Mouse (Mus musculus) 416B (cell line): Measurements from ENCODE around the gene Cacng1.

Experiments
- DNase-seq: peaks from one replicate; pipeline ENCODE4 v3.0.0; 2011; ENCODE audit warnings: low read depth

The Cacng1 gene

GRCm38 (mm10) chr11:107707897-107708610 is 8.3 kb downstream of the Cacng1 start:
- DNase-seq, result no peak

DNA sequence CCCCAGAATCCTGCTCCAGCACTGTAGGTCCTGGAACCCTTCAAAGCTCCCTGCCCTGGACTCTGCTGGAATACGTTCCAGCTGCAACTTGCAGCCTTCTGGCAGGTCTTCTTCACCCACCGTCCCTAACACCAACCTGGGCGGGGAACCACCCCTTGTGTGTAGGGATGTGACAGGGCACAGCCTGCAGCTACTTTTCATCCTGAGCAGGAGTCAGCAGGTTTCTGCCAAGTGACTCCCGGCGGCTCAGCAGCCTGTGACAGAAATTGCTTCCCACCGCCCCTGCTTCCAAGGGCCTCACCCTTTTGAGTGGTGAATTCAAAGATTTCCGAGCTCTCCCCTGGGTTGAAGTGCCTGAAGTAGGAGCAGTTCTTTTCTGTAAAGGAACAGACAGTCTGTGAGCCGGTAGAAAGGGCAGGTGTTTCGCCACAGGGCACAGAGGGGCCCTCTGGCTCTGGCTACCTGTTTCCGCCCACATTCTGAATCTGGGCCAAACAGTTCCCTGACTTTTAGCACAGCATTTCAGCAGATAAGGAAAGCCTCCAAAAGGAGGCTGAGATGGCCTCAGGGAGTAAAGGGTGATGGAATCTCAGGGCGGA is 10.7 kb downstream of the Cacng1 start:
- no peak for DNase-seq

DNA sequence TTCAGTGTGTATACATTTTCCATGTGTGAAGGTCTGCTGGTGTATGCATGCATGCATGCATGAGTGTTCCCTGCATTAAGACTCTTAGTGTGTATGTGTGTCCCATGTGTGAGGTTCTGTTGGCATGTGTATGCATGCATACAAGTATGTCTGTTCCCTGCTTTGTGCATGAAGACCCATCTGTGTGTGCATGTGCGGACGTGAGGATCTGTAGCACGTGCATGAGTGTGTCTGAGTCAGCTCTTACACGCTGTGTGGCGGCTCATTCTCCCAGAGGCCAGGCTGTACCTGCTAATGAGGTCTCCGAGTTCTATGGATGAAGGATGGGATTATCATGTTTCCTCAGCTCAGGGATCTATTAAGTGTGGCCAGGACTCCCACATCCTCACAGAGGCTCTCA is 11.3 kb downstream of the Cacng1 start:
- no peak for DNase-seq

GRCm38 (mm10) chr11:107703272-107704134 is 12.8 kb downstream of the Cacng1 start:
- no peak for DNase-seq

DNA sequence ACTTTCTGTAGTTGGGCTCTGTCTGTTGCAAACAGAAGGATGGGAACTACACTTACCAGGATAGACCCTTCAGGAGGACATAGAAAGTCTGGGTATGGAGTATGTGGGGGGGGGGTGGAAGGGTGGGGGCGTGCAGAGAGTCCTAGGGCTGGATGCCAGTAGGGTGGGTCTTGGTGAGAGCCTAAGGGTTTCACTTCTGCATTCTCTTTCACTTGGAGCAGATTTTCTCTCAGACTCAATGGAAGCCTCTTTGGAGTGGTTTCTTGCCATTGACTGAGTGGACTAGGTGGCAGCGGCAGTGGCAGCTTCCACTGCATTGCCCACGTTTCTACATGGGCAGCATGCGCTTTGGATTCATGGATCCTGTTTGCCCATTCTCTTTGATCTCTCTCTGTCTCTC is 16.4 kb downstream of the Cacng1 start:
- no peak for DNase-seq

- DNase-seq, result peak; percentile 98
Observed at GRCm38 (mm10) chr11:107693338-107693737, 23.0 kb downstream of the Cacng1 start.

GRCm38 (mm10) chr11:107691569-107691968 is 24.8 kb downstream of the Cacng1 start:
- no peak for DNase-seq

- no peak for DNase-seq
Observed at GRCm38 (mm10) chr11:107688480-107688879, 27.8 kb downstream of the Cacng1 start.

DNA sequence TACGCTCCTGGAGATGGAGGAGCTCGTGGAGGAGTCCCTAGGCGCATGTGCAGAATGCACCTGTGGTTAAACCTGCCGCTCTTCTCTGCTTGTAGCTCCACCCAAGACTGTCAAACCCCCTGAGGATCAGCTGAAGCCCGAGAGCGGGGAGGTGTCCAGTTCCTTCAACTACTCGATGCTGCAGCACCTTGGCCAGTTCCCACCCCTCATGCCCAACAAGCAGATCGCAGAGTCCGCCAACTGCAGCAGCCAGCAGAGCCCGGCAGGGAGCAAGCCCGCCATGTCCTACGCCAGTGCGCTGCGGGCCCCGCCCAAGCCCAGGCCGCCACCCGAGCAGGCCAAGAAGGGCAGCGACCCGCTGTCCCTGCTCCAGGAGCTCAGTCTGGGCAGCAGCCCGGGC is 30.0 kb downstream of the Cacng1 start:
- DNase-seq, result no peak

GRCm38 (mm10) chr11:107683544-107684465 is 32.5 kb downstream of the Cacng1 start:
- DNase-seq, result no peak

DNA sequence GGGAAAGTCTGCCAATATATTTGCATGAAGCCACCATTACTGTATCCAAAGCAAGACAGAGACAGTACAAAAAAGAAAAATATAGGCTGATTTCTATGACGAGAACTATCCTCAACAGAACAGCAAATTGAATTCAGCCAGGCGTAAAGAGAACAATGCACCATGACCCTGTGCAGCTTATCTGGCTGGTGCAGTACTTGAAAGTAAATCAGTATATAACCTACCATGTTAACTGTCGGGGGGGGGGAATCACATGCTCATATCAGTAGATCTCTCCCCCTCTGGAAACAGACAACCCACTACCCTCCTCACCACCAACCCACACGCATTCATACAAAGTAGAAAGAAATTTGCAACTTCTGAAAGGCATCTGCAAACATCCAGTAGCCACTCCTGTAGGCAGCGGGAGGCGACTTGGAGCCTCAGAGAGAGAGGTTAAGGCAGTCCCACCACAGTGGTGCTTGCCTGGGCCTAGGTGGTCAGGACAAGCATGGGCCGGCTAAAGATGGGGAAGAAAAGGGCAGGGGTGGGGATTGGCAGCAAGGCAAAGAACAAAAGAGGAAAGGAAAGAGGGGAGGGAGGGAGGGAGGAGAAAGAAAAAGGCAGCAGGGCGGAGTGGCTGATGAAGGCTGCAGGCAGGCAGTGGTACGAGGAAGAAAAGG is 33.5 kb downstream of the Cacng1 start:
- DNase-seq, result no peak

GRCm38 (mm10) chr11:107676207-107676940 is 39.9 kb downstream of the Cacng1 start:
- DNase-seq, result no peak

GRCm38 (mm10) chr11:107675246-107675645 is 41.1 kb downstream of the Cacng1 start:
- no peak for DNase-seq

- no peak for DNase-seq
Observed at GRCm38 (mm10) chr11:107674601-107675000, 41.7 kb downstream of the Cacng1 start.

DNA sequence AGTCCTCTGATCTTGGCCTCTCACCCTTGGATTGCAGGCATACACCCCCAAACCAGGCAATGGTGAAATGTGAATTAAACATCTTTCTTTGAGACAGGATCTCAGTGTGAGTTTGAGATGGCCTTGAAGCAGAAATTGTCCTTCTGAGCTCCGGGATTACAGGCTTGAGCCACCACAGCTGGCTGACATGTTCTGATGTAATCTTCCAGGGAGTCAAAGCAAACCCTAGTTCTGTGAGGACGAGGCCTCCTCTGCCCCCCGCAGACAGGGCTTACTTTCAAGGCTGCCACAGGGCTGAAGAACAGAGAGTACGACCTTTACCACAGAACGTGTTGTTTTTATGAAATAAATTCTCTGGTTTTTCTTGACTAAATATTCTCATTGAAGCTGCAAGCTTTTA is 42.3 kb downstream of the Cacng1 start:
- no peak for DNase-seq

DNA sequence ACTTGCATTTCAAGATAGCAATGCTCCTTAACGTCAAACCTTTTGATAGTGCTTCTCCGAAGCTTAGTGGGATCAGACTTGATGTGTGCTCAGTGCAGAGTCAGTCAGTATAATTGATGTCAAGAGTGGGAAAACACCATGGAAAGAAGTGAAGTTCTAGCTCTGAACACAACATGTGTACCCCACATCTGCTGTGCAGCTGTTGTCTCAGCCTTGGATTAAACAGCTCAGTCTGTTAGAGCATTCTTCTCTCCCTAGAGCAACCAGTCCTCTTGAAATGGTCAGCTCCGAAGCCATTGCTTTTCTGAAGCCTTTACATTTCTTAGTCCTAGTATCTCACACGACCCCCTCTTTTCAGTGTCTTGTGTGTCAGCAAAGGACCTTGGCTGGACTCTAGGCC is 47.3 kb downstream of the Cacng1 start:
- DNase-seq, result no peak

- no peak for DNase-seq
Observed at GRCm38 (mm10) chr11:107668223-107668622, 48.1 kb downstream of the Cacng1 start.

DNA sequence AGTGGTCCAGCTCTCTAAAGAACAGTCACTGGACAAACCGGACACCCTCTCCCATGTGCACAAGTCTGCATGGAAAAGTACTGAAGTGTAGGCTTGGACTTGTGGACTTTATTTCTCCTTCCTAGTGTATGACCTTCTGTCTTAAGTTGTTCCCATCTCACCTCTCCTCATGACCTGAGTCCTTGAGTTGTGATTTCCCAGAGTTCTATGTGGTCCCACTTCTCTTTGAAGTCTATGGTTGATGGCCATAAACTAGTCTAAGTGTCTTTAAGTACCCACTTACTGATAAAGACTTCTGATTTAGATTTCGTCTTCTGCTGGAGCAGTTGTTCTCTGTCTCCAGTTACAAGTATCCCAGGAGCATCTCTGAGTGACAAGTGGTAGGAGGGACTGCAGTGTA is 48.8 kb downstream of the Cacng1 start:
- no peak for DNase-seq

DNA sequence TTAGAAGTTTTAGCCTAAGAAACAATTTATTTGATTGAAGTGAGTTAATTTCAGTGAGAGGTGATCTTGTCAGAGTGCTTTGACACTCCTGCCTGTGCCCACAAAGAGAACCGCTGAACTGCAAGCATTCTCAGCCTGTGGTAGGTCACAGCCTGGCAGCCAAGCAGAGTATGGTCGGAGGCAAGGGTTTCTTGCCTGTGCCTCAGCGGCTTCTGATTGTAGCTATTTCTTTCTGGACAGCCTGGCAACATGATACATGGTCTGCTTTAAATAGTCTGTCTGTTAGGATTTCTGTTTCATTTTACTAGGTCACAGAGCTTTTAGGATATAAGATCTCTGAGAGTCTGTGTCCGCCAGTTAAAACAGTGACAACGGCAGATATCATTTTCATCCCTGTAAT is 53.7 kb downstream of the Cacng1 start:
- DNase-seq, result no peak

GRCm38 (mm10) chr11:107660452-107660851 is 55.9 kb downstream of the Cacng1 start:
- DNase-seq, result no peak

DNA sequence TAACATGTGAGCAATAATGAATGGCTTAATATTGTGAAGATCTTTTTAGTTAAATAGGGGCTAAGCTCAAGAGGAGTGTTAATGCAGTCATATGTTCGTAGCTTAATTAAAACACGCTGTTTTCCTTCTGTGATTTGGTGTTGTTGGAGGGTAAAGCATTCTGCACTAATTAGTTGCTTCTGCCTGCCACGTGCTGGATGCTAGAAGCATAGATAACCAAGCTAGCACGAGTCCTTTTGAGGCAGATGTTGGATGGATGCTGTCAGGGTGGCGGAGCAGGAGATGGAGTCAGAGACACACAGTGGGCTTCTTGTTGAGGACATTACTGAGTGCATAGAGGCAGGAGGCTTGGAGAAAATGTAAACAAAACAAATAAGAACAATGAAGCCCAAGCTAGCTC is 59.2 kb downstream of the Cacng1 start:
- no peak for DNase-seq
